Mouse (Mus musculus) right cerebral cortex, postnatal 4 days (tissue): ENCODE results near the gene Sde2.

Experiments
- DNase-seq: peaks from one replicate; pipeline ENCODE4 v3.0.0-alpha.2; 2022

Sde2 gene

DNA sequence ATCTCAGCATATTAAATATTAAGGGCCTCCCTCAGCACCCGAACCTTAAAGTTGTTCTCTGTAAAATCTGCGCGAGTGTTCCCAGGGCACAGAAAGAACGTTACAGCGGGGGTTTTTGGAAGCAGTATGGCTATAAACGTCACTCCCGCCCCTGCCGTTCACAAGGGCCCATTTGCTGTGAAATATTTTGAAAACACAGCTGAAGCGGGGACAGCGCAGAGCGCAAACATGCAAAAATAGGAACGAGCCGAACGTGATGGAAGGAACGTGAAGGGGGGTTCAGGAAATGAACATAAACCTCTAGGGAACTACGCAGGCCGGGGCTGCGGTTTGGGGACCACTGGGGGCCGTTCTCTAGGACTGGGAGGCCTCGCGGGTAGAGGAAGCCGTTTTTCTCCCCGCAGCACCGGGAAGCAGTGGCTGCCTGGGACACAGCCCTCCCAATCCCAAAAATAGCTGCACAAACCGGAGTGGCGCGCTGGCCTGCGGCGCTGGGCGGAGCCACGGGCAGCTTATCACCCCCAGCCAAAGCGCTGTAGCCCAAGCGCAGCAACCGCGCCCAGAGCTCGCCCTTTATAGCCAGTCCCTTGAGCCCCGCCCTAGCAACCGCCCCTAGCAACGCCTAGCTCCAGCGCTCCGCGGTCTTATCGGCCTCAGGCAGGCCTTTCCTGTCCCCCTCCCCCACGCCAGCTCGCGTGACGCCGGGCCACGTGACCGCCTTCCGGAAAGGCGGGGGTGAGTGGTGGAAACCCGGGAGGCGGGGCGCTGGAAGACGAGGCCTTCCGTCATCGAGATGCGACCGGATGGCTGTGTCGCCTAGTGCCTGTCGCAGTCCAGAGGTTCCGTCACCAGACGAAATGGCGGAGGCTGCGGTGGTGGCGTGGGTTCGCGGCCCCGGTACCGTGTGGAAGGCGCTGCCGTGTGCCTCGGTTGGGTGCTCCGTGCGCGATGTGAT lies at the start of gene Sde2:
Gene Sde2, plus strand, starts transcription at position 812 of the 955 bp plus-strand sequence.
- DNase-seq, result peak; percentile 100

DNA sequence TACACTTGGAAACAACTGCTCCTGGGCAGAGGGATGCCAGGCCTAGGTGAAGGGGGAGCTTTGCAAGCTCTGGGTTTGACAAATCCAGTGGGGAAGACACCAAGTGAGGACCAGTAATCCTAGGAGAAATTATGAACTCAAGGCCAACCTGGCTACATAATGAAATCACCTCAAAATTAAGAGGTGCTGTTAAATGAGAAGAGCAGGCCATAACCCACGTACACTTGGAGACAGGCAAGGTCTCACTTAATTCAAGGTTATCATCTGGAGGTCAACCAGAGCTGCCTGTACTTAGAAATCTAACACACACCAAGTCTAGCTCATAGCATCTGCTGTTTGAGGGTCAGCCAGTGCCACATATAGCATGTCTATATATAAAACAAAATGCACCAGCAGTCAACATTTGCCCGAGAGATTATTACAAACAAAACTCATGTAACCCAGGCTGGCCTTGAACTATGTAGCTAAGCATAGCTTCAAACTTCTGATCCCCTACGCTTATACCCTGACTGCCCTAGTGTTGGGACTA lies 49.4 kb upstream of the Sde2 start:
- DNase-seq, result no peak

DNA sequence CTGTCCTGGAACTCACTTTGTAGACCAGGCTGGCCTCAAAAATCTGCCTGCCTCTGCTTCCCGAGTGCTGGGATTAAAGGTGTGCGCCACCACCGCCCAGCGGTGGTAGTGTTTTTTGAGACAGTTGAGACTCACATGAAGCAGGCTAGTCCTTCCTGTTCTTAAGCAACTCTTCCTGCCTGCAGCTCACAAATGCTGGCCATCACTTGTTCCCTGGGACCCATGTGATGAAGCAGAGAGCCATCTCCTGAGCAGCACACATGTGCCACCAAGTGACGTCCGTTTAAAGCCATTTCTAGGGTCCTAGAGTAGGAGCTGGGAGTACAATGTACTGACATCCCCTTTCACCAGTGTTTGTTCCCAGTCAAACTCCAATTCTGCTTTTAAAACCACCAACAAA lies 47.0 kb upstream of the Sde2 start:
- no peak for DNase-seq

DNA sequence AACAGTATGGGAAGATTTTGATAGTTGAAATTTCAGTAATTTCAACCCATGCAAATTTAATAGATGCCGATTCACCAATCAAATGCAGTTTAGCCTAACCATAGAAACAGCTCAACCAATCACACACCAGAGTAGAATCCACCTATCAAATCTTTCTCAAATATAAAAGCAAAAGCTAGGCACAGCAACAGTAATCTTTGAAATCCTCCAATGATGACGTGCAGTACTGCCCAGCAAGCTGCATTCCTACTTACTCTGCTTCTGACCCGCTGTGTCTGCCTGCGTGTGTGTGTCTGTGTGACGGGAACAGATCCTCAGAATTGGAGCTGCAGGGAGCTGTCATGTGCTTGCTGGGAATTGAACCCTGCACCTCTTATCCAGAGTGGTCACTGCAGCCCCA lies 42.1 kb upstream of the Sde2 start:
- DNase-seq, result no peak

DNA sequence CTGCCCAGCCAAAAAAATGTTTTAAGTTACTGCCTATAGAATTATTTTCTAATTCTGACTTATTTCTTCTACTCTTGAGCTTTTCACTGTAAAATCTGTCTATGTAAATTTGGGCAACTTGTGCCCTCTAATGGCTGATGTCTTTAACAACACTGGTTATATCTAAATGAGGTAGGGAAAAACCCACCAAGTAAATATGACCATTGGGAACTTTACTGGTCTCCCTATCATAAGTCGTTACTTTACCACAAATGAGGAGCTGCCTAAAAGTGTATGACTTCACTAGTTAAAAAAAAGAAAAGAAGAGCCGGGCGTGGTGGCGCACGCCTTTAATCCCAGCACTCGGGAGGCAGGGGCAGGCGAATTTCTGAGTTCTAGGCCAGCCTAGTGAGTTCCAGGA lies 40.0 kb upstream of the Sde2 start:
- no peak for DNase-seq

DNA sequence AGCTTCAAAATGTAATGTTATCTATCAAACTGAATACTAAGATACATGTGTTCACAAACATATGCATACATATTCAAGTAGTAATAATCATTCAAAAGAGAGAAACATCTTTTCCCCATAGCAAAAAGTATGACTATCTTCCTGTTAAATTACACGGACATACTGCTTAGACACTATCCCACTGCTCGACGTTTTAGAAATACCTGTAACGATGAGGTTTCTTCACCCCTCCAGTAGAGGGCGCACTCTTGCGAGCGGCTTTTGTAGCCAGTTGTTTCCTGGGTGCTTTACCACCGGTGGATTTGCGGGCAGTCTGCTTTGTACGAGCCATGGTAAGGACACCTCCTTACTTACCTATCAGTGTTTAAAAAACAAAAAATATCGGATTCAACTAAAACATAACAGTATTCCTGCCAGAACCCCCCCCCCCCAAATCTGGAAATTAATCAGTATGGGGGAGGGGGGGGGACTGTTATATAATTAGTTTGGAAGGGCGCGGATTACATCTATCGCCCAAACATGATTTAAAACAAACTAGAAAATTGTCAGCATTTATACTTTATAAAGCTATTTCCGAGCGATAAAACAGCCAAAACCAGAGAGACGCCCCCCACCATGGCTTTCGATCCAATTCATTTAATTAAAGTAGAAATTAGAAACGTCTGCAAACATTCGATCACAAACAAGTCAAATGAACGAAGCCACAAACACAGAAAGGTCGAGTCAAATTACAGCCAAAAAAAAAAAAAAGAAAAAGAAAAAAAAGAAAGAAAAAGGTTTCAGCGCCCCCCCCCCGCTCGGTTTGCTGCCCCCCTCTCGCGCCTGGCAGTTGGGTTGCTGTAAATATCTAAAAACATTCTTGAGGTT lies 39.1 kb upstream of the Sde2 start:
- DNase-seq, result no peak

DNA sequence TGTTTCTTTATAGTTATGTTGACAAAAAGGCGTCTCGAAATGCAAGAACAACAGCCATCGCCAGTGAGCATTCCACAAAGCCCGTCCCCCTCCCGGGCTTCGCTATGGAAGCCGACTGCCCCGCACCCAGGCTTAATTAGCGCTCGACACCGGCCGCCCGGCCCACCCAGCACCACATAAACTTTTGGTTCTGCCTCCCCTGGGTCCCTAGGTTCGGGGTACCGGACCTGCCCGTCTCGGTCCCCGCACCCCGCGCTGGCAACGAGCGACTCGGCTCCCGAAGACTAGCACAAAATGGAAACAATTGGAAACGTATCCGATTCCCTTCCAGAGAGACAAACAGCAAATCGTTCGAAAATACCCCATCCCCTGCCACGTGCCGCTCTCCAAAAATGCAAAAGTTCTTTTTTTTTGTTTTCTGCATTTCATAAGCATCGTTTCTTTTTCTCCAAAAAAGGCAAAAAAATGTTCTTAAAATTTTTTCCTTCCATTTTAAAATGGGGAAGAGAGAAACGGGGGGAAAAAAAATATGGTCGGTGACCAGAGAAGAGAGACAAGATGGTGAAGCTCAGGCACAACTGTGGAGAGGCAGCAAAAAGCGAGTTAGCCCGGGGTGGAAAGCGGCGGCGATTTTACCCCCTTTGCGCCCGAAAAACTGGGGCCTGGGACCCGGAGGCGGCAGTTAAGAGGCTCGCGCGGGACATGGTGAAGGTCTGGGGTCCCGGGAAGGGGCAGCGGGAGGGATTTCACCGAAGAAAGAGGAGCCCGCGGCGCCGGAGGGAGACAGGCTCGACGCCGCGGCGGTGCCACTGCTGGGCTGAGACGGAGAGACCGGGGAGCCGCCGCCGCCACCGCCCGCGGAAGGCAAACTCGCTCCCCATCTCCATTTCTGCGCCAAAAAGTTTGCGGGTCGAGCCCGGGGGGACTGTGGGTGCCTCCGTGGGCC lies 38.2 kb upstream of the Sde2 start:
- DNase-seq, result peak; percentile 57

DNA sequence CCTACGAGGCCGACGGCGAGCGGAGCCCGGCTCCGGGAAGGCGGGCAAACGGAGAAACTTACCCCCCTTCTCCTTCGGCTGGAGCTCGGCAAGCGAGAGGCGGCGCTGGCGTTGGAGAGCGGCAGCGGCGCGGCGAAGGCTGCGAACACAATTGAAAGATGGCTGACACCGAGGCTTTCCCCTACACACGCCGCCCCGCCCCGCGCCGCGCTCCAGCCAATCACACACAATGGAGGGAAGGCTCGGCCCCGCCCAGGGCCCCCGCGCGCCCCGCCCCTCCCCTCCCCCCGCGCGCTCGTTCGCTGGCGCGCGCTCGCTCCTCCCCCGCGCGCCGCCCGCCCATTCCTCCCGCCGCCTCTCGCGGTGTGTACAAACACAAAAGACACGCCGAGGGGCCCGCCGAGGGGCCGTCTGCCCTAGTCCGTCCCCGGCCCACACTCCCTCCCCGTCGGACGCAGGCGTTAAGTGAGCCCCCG lies 37.5 kb upstream of the Sde2 start:
- DNase-seq, result peak; percentile 97

DNA sequence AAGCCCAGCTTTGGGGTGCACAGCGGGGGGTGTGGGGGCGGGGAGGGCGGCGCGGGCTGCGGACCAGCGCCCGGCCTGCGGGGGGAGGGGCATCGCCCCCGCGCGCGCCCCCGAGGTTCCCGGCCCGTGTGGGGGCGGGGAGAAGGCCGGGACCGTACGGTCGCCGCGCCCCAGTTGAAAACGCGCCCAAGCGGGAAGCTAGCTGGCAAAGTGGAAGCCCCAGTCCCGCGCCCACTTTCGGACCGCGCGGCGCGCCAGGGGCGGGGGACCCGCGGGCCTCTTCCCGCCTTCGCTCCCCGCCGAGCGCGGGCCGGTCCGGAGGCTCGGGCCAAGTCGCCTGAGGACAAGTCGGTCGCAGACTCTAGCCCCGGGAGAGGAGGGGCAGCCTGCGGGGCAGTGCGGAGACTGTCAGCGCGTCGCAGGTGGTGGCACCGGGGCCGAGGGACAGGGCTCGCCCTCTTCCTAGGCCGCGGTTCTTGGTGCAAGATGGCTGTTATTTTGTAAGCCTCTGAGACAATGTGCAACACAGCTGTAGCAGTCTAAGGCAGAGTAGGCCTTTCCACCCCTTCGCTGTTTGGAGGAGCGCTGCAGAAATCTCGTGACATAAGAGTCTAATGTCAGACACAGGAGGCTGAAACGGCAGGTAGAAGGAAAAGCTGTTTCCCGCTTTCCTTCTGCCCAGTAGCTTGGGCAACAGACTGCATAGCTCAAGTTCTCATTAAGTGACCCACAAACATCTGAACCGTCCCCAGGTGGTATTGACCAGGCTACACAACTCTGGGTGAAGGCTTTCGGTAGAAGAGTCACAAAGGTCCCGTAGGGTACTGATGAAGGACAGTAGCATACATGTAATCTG lies 36.8 kb upstream of the Sde2 start, which contains the start of gene H3f3a:
Gene H3f3a, minus strand, starts transcription at position 59 of the 856 bp plus-strand sequence.
- no peak for DNase-seq

DNA sequence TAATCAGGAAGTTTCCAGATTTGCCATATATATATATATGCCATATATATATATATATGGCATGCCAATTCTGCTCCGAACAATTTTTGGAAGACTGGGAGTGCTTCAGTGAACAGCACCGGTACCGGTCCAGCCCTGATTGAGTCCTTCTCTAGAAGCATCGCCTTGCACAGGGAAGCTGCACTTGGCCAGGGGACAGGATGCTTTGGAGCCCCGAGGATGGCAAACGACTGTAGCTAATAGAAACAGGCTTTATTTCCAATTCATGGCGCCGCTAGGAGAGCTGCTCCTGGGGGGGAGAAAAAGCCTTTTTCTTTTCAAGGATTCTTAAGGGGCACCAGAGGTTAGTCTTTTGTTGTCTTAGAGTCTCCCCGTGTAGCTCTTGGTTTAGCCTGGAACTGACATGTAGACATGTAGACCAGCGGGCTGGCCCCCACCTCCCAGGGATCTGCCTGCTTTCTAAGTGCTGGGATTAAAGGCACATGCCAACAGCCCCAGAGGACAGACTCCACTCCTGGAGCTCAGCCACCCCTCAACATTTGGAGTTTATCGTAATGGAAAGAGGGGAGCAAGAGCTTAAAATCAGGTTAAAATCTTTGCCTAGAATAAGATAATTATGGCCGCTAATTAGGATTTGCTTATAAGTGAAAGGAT lies 35.4 kb upstream of the Sde2 start:
- DNase-seq, result peak; percentile 17

DNA sequence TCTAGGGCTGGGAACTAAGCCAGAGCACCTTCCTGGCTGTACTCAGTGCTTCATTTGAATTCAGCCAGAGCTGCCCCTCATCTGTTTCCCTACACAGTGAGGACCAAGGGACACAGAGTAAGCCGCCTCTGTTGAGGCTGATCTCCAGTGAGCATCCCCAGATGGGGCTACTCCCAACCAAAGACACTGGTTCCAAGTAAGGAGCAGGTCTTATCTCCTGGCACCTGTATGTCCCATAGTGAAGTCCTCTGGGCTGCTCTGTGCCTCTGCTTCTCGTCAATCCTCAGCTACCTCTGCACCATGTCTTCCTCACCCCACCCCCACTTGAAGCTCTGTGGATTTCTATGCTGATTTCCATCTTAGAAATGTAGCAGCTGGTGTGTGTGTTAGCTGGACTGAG lies 32.9 kb upstream of the Sde2 start:
- DNase-seq, result no peak

DNA sequence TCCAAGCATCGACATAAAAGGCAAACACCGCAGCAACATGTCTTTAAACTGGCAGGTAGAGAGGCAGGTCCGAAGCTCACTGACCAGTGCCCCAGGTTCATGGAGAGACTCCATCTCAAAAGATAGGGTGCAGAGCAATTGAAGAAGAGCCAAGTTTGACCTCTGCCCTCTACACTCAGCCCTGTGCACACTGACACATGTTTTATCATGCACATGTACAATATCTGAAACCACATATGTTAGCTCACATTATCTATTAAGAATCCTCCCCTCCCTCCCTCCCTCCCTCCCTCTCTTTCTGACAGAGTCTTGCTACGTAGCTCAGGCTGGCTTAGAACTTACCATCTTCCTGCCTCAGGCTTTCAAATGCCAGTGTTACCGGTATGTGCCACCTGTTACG lies 29.8 kb upstream of the Sde2 start:
- DNase-seq, result no peak

DNA sequence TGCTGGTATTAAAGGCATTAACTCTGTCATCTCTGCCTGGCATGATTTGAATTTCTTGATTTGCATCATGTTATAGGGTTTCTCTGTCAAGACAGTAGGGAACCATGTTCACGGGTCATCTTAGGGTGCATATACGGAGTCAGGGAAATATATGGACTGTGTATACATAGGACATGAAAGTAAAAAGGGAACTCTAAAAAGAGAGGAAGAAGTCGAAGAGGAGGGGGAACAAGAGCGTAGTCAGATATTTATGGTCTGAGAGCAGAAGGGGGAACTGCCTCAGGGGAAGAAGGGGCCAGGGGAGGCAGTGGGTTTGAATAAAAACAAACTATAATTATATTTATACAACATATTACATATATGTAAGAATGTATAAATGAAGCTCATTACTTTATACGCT lies 28.7 kb upstream of the Sde2 start:
- DNase-seq, result no peak

DNA sequence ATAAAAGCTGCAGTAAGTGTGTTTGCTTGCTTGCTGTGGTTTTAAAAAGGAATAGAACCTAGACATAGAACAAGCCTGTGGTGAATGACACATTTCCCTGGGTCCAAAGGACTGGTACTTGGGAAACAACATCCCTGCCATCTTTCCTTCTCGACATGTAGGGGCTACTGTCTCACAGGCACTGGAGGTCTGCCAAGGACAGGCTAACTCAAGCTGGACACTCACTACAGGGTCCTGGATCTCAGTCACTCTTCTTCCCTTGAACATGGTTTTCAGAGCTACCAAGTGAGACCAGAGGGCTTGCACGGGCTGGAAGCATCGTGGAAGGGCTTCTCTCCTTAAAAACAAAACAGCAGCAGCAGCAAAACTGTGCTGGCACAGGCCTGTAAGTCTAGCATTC lies 27.2 kb upstream of the Sde2 start:
- no peak for DNase-seq

DNA sequence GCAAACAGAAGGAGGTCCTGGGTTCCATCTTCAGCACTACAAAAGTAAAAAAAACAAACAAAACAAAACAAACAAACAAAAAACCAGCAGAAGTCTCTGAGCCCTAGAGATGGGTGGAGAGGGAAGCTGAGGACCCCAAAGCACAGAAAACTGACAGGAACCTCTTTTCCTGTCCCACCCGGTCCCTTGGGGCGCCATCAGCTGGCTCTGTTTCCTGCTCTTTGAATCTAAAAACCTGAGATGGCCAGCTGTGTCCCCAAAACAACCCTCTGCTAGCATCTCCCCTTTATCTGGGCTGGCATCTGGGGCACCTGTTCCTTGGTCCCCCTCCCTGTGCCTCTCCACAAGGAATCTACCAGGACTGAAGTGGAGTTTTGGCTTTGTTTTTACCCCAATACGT lies 26.2 kb upstream of the Sde2 start:
- no peak for DNase-seq

DNA sequence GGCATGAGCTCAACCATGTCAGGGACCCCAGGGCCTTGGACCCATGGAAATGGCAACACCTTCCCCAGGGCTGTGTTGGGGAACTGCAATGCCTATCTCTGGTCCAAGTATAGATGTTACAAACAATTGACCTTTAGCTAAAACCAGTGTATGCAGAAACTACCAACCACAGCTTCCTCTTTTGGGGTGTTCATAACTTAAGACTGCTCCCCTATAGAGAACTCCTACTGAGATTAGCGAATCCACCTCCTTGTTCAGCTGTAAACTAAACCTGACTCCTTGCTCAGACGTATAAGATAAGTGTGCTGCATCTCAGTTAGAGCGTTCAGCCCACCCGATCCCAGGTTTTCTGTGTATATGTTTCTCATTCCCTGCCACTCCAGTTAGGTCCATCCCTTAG lies 24.3 kb upstream of the Sde2 start:
- DNase-seq, result no peak

DNA sequence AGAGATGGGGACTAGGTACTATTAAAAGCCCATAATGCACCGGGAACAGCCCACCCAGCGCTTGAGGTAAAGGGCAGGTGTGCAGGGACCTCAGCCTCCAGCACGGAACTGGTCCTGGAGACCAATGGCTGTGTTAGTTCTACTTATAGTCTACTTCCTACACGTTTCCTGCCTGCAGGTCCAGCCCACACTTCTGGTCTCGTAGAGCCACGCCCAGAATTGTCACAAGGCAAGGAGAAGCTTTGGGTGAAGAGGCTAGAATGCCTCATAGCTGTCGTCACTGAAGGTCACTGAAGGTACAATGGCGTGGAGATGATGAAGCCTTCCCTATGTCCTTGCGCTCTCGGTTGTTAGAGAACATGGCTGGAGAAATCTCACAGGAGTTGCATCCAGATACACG lies 21.2 kb upstream of the Sde2 start:
- DNase-seq, result no peak

DNA sequence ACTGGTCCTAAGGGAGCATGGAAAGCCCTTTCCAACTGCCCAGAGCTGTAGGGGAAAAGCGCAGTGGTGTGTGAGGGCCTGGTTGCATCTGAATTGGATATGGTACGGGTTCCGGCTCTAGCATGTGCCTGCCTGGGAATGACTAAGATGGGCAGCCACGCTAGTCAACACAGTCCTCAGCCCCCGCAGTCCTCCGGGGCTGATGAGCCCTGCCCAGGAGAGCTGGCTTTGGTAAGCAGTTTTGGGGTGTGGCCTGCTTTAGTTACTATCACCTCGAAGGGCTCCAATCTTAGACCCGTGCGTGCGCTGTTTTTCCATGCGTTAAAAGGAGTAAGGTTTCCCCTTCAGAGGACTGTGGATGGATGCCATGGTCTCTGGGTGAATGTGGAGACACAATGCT lies 20.8 kb upstream of the Sde2 start:
- DNase-seq, result no peak

DNA sequence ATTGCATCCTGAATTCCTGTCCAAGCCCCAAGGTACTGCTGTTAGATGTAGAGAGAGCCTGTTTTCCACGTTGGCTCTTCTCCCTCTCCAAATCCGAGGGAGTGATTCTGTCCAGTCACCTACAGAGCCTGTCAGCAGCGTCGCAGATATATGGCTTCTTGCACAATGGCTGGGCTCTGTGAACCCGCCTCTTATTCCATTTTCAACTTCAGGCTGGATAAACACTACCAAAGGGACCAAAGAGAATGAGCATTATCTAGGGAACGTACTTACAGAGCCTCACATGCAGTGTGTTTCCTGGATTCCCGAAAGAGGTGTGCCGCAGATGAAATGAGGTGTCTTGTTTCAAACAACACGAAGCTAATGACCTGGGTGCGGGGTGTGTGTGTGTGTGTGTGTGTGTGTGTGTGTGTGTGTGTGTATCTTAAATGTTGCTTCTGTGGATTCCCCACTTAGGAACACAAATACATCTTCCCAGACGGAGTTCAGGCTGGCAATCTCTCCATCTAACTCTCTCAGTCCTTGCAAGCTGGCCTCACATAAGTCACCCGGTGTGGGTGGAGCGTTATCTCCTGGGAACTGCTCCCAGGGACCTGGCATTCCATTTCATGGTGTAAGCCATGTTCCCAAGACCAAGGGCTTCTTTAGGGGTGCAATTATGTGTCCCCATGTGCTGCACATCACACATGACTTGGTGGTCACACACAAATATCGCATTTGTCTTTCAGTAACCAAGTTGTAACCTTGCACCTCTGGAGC lies 20.2 kb upstream of the Sde2 start:
- no peak for DNase-seq
